Mouse (Mus musculus): ENCODE data around the gene Stx5a. TPM values are rescaled to one million over a fixed set of nuclear protein-coding genes. Genes with fewer than 3 reads are reported as not detected.
A peak's percentile ranks its signal among the peaks of the same experiment; 100 is the strongest.

The Stx5a gene
- polyA plus RNA-seq, 1 experiment from 2014 or later: 110 TPM

- no peaks in the 10 kb centered on the region for H3K4me1 ChIP-seq (ENCODE audit: control insufficient read depth, insufficient read depth, low read length)
- no peak overlapping the region for H3K27ac ChIP-seq (replicated peaks; ENCODE audit: low read depth, low read length)
- no peaks in the 10 kb centered on the region for H3K9me3 ChIP-seq (replicated peaks; ENCODE audit: control insufficient read depth, low read length)
- H3K4me3 ChIP-seq (ENCODE audit: low read depth, low read length): no peak overlapping the region
- DNase-seq (ENCODE audit: low spot score): no peak
- no peak overlapping the region; the same call in 1 of the 2 replicates for H3K4me2 ChIP-seq (ENCODE audit: low read depth, low read length)
- H3K27me3 ChIP-seq (ENCODE audit: control insufficient read depth, insufficient read depth, low read length): no peaks in the 10 kb centered on the region
- H3K36me3 ChIP-seq (replicated peaks; ENCODE audit: control insufficient read depth, insufficient read depth, low read depth, low read length): peaks cover 11% of the 10 kb centered on the region
- H3K9ac ChIP-seq (replicated peaks; ENCODE audit: low read length): no peak overlapping the region
- ATAC-seq (replicated peaks; ENCODE audit: insufficient number of reproducible peaks, low FRiP score, low TSS enrichment, low read depth): no peak
- 83% methylated on average over 2 of the region's 2 CpGs for WGBS
These were observed 17.7 kb downstream of the Stx5a start for GRCm38 (mm10) chr19:8758899-8759298.

- no peaks in the 10 kb centered on the region for H3K27me3 ChIP-seq (ENCODE audit: control insufficient read depth, insufficient read depth, low read length)
- no peak overlapping the region for H3K4me3 ChIP-seq (ENCODE audit: low read depth, low read length)
- ATAC-seq (replicated peaks; ENCODE audit: insufficient number of reproducible peaks, low FRiP score, low TSS enrichment, low read depth): no peak
- 85% methylated on average over 2 of the region's 2 CpGs for WGBS
- H3K9me3 ChIP-seq (replicated peaks; ENCODE audit: control insufficient read depth, low read length): no peaks in the 10 kb centered on the region
- H3K4me1 ChIP-seq (ENCODE audit: control insufficient read depth, insufficient read depth, low read length): no peaks in the 10 kb centered on the region
- DNase-seq (ENCODE audit: low spot score): no peak
- no peak overlapping the region for H3K27ac ChIP-seq (replicated peaks; ENCODE audit: low read depth, low read length)
- no peak overlapping the region for H3K4me2 ChIP-seq (ENCODE audit: low read depth, low read length)
- H3K36me3 ChIP-seq (replicated peaks; ENCODE audit: control insufficient read depth, insufficient read depth, low read depth, low read length): peaks cover 17% of the 10 kb centered on the region
- no peak overlapping the region for H3K9ac ChIP-seq (replicated peaks; ENCODE audit: low read length)
These were observed 19.5 kb downstream of the Stx5a start for GRCm38 (mm10) chr19:8760757-8761156.

GRCm38 (mm10) chr19:8763276-8763675, 22.1 kb downstream of the Stx5a start:
- H3K27me3 ChIP-seq (ENCODE audit: control insufficient read depth, insufficient read depth, low read length): no peaks in the 10 kb centered on the region
- no peak overlapping the region for H3K4me3 ChIP-seq (ENCODE audit: low read depth, low read length)
- DNase-seq (ENCODE audit: low spot score) (no peak), ATAC-seq (replicated peaks; ENCODE audit: insufficient number of reproducible peaks, low FRiP score, low TSS enrichment, low read depth) (no peak)
- H3K9ac ChIP-seq (replicated peaks; ENCODE audit: low read length): no peak overlapping the region
- H3K9me3 ChIP-seq (replicated peaks; ENCODE audit: control insufficient read depth, low read length): no peaks in the 10 kb centered on the region
- H3K4me2 ChIP-seq (ENCODE audit: low read depth, low read length): no peak overlapping the region
- H3K4me1 ChIP-seq (ENCODE audit: control insufficient read depth, insufficient read depth, low read length): no peaks in the 10 kb centered on the region
- H3K36me3 ChIP-seq (replicated peaks; ENCODE audit: control insufficient read depth, insufficient read depth, low read depth, low read length): peaks cover 27% of the 10 kb centered on the region
- 95% methylated on average over 4 of the region's 4 CpGs for WGBS
- H3K27ac ChIP-seq (replicated peaks; ENCODE audit: low read depth, low read length): no peak overlapping the region

GRCm38 (mm10) chr19:8765562-8765961, 24.3 kb downstream of the Stx5a start:
- no peaks in the 10 kb centered on the region for H3K27me3 ChIP-seq (ENCODE audit: control insufficient read depth, insufficient read depth, low read length)
- 96% methylated on average over 9 of the region's 9 CpGs for WGBS

GRCm38 (mm10) chr19:8770567-8771270, 29.5 kb downstream of the Stx5a start, which contains the start of gene Tmem223:
Gene Tmem223 (plus strand): TSS chr19:8770996.
- no peak for ATAC-seq (replicated peaks; ENCODE audit: insufficient number of reproducible peaks, low FRiP score, low TSS enrichment, low read depth)

More at GRCm38 (mm10) chr19:8765562-8765961, 24.3 kb downstream of the Stx5a start:
- Histone ChIP-seq H3K4me3 (ENCODE audit: low read depth, low read length) (no peak overlapping the region), H3K4me2 (ENCODE audit: low read depth, low read length) (no peak overlapping the region), H3K9me3 (replicated peaks; ENCODE audit: control insufficient read depth, low read length) (no peaks in the 10 kb centered on the region), H3K27ac (replicated peaks; ENCODE audit: low read depth, low read length) (no peak overlapping the region), H3K9ac (replicated peaks; ENCODE audit: low read length) (no peak overlapping the region), H3K36me3 (replicated peaks; ENCODE audit: control insufficient read depth, insufficient read depth, low read depth, low read length) (peaks cover 31% of the 10 kb centered on the region), H3K4me1 (ENCODE audit: control insufficient read depth, insufficient read depth, low read length) (no peaks in the 10 kb centered on the region)
- ATAC-seq (replicated peaks; ENCODE audit: insufficient number of reproducible peaks, low FRiP score, low TSS enrichment, low read depth) (no peak; the same call in 1 of the 2 replicates), DNase-seq (ENCODE audit: low spot score) (no peak)

GRCm38 (mm10) chr19:8772996-8773395, 31.8 kb downstream of the Stx5a start:
- ATAC-seq (replicated peaks; ENCODE audit: insufficient number of reproducible peaks, low FRiP score, low TSS enrichment, low read depth) (no peak), DNase-seq (ENCODE audit: low spot score) (no peak)
- Histone ChIP-seq H3K4me3 (ENCODE audit: low read depth, low read length) (no peak overlapping the region), H3K27me3 (ENCODE audit: control insufficient read depth, insufficient read depth, low read length) (no peaks in the 10 kb centered on the region), H3K36me3 (replicated peaks; ENCODE audit: control insufficient read depth, insufficient read depth, low read depth, low read length) (peaks cover 4% of the 10 kb centered on the region; the same call in 1 of the 2 replicates), H3K9ac (replicated peaks; ENCODE audit: low read length) (no peak overlapping the region; the same call in 1 of the 2 replicates), H3K9me3 (replicated peaks; ENCODE audit: control insufficient read depth, low read length) (no peaks in the 10 kb centered on the region), H3K4me2 (ENCODE audit: low read depth, low read length) (no peak overlapping the region; the same call in 1 of the 2 replicates), H3K4me1 (ENCODE audit: control insufficient read depth, insufficient read depth, low read length) (no peaks in the 10 kb centered on the region; the same call in 1 of the 2 replicates), H3K27ac (replicated peaks; ENCODE audit: low read depth, low read length) (no peak overlapping the region)
- 89% methylated on average over 5 of the region's 5 CpGs for WGBS

More at GRCm38 (mm10) chr19:8770567-8771270, 29.5 kb downstream of the Stx5a start, which contains the start of gene Tmem223:
- Histone ChIP-seq H3K9me3 (replicated peaks; ENCODE audit: control insufficient read depth, low read length) (no peaks in the 10 kb centered on the region), H3K4me3 (ENCODE audit: low read depth, low read length) (peak within 1 kb of the TSS; percentile 74), H3K27ac (replicated peaks; ENCODE audit: low read depth, low read length) (peak within 1 kb of the TSS; percentile 75), H3K36me3 (replicated peaks; ENCODE audit: control insufficient read depth, insufficient read depth, low read depth, low read length) (peaks cover 15% of the 10 kb centered on the region), H3K4me2 (ENCODE audit: low read depth, low read length) (peak within 1 kb of the TSS; percentile 56), H3K4me1 (ENCODE audit: control insufficient read depth, insufficient read depth, low read length) (no peaks in the 10 kb centered on the region; the same call in 1 of the 2 replicates), H3K27me3 (ENCODE audit: control insufficient read depth, insufficient read depth, low read length) (no peaks in the 10 kb centered on the region), H3K9ac (replicated peaks; ENCODE audit: low read length) (peak within 1 kb of the TSS; percentile 96)
- 19% methylated on average over 29 of the region's 29 CpGs for WGBS
- peak; percentile 80 for DNase-seq (ENCODE audit: low spot score)

GRCm38 (mm10) chr19:8773409-8773808, 32.2 kb downstream of the Stx5a start:
- peak overlapping the region; percentile 74 for H3K4me3 ChIP-seq (ENCODE audit: low read depth, low read length)

More at GRCm38 (mm10) chr19:8773409-8773808, 32.2 kb downstream of the Stx5a start:
- Histone ChIP-seq H3K27ac (replicated peaks; ENCODE audit: low read depth, low read length) (no peak overlapping the region), H3K9ac (replicated peaks; ENCODE audit: low read length) (peak overlapping the region; percentile 29; the same call in 1 of the 2 replicates), H3K9me3 (replicated peaks; ENCODE audit: control insufficient read depth, low read length) (no peaks in the 10 kb centered on the region), H3K4me1 (ENCODE audit: control insufficient read depth, insufficient read depth, low read length) (no peaks in the 10 kb centered on the region; the same call in 1 of the 2 replicates), H3K27me3 (ENCODE audit: control insufficient read depth, insufficient read depth, low read length) (no peaks in the 10 kb centered on the region), H3K36me3 (replicated peaks; ENCODE audit: control insufficient read depth, insufficient read depth, low read depth, low read length) (peaks cover 4% of the 10 kb centered on the region; the same call in 1 of the 2 replicates), H3K4me2 (ENCODE audit: low read depth, low read length) (peak overlapping the region; percentile 99)
- ATAC-seq (replicated peaks; ENCODE audit: insufficient number of reproducible peaks, low FRiP score, low TSS enrichment, low read depth) (no peak), DNase-seq (ENCODE audit: low spot score) (no peak)
- 66% methylated on average over 6 of the region's 6 CpGs for WGBS

Data from embryonic facial prominence, embryonic 11.5 days (tissue).